Mouse (Mus musculus) MEL-GATA-1-ER (cell line): ENCODE measurements around the gene 1700057G04Rik.

Experiments used
- DNase-seq: peaks from one replicate; pipeline ENCODE4 v3.0.0-alpha.2; 2012; ENCODE audit warnings: low read depth; ENCODE audit errors: extremely low read depth

The 1700057G04Rik gene

DNA sequence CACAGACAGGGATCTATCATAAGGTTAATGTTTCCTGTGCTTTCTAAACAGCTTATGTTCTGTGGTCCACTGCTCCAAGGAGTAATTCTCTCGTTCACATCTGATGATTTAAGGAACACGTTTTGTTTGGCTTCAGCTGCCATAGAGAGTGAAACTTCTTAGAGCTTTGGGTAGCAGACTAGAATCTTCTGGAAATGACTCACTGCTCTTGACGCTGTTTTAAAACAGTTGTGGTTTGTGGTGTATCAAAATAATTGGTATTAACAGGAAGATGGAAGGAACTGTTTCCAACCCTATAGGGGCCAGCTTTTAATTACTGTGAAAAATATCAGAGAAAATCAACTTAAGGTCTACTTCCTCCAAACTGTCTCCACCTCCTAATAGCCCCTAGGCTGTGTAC lies 75.2 kb downstream of the 1700057G04Rik start:
- DNase-seq = no peak

- no peak for DNase-seq
Observed at GRCm38 (mm10) chr9:92385831-92386230, 76.7 kb downstream of the 1700057G04Rik start.

DNA sequence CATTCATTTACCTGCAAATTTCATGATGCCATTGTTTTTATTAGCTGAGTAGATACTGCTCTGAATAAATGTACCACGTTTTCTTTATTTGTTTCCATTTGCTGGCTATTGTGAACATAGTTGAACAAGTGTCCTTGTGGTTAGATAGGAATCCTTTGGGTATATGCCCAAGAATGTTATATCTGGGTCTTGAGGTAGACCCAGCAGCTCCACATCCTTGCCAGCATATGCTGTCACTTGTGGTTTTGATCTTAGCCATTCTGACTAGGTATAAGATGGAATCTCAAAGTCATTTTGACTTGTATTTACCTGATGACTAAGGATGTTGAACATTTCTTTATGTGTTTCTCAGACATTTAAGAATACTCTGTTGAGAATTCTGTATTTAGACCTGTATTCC lies 77.7 kb downstream of the 1700057G04Rik start:
- no peak for DNase-seq

DNA sequence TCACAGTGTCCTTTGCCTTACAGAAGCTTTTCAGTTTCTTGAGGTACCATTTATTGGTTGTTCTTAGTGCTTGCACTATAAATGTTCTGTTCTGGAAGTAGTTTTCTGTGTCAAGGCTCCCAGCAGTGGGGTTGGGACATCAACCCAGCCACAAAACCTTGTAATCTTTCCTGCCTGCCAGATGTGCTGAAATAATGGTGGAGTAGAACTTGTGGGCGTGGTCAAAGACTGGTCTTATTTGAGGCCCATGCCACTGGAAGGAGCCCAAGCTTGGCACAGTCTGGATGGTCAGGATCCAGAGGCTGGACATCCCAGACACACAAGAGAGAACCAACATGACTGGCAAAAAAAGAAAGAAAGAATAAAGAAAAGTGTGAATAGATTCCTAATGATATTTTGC lies 78.2 kb downstream of the 1700057G04Rik start:
- DNase-seq = no peak

GRCm38 (mm10) chr9:92402628-92403027 lies 93.5 kb downstream of the 1700057G04Rik start:
- no peak for DNase-seq
